8 mouse cellular contexts compared by ENCODE assay signal in the genomic region with DNA sequence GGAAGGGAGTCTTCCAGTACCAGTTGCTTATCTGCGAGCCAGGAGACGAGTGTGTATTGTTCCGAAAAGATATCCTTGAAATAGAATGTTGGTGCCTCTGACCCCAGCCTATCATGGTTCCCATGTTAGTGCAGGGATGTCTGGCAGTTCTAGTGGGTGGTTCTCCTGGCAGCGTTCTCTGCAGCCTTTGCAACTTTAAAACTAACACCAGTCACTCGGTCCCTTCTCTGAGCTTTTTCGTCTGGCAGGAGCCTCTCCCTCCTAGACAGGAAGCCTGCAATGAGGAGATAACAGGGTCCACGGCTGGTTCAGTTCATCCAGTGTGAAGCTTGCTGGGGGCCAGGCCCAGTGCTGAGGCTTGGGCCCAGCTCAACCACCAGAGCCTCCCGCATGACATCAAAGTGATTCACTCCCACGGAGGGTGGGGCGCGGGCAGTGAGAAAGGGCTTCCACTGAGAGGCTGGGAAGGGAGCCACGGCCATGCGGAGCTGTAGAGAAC. TPM values are rescaled to one million over a fixed set of nuclear protein-coding genes. Genes with fewer than 3 reads are reported as not detected.
DNase-seq lines count a peak whose midpoint lies in the region; ATAC-seq and TF ChIP-seq lines count a peak whose summit lies in the region.

No protein-coding gene starts in this region.

- peak; percentile 57; the same call in 1 of the 2 replicates for ATAC-seq in intestine, embryonic 15.5 days
- ATAC-seq in intestine, postnatal 0 days = no peak
- peak; percentile 72 for ATAC-seq in heart, embryonic 13.5 days (ENCODE audit: extremely low read depth, insufficient number of reproducible peaks, low FRiP score, low TSS enrichment)
- no peak for ATAC-seq in limb, embryonic 15.5 days (ENCODE audit: insufficient number of reproducible peaks, low FRiP score, low TSS enrichment, low read depth)

- H3K9ac ChIP-seq in intestine, embryonic 15.5 days = no peak overlapping the region
- no peak overlapping the region for H3K9ac ChIP-seq in intestine, postnatal 0 days (ENCODE audit: low read depth, low read length)
- peak overlapping the region; percentile 48; the same call in 1 of the 2 replicates for H3K9ac ChIP-seq in heart, embryonic 13.5 days
- no peak overlapping the region for H3K9ac ChIP-seq in limb, embryonic 15.5 days

- H3K4me1 ChIP-seq in intestine, embryonic 15.5 days (replicated peaks) = peaks cover 6% of the 10 kb centered on the region; the same call in 1 of the 2 replicates
- no peaks in the 10 kb centered on the region for H3K4me1 ChIP-seq in intestine, postnatal 0 days (replicated peaks; ENCODE audit: control insufficient read depth, insufficient read depth, low read length)
- H3K4me1 ChIP-seq in heart, embryonic 13.5 days = peaks cover 74% of the 10 kb centered on the region
- H3K4me1 ChIP-seq in limb, embryonic 15.5 days = peaks cover 28% of the 10 kb centered on the region
- peaks cover 3% of the 10 kb centered on the region; the same call in 1 of the 2 replicates for H3K4me1 ChIP-seq in spleen, adult 2 months (ENCODE audit: control insufficient read depth, insufficient read depth, insufficient read length)

- H3K27me3 ChIP-seq in intestine, embryonic 15.5 days (replicated peaks) = no peaks in the 10 kb centered on the region
- no peaks in the 10 kb centered on the region for H3K27me3 ChIP-seq in intestine, postnatal 0 days (replicated peaks; ENCODE audit: control insufficient read depth, insufficient read depth, low read length)
- no peaks in the 10 kb centered on the region for H3K27me3 ChIP-seq in heart, embryonic 13.5 days (replicated peaks)
- H3K27me3 ChIP-seq in limb, embryonic 15.5 days = peaks cover 6% of the 10 kb centered on the region; the same call in 1 of the 2 replicates
- H3K27me3 ChIP-seq in spleen, adult 2 months (ENCODE audit: control insufficient read depth, insufficient read depth, low read length) = no peaks in the 10 kb centered on the region

- DNase-seq in adrenal gland, postnatal 36 days = peak; percentile 82 to 87
- DNase-seq in spleen, adult 2 months (ENCODE audit: low read depth in 1 of 2, low spot score in 2 of 2) = no peak
- no peak for DNase-seq in ovary, postnatal 36 days (ENCODE audit: low spot score)
- DNase-seq in B cell, adult 2 months = no peak

- no peak overlapping the region for H3K4me3 ChIP-seq in intestine, embryonic 15.5 days (replicated peaks)
- H3K4me3 ChIP-seq in intestine, postnatal 0 days (ENCODE audit: low read depth, low read length) = no peak overlapping the region
- no peak overlapping the region for H3K4me3 ChIP-seq in heart, embryonic 13.5 days
- no peak overlapping the region for H3K4me3 ChIP-seq in limb, embryonic 15.5 days
- no peak overlapping the region for H3K4me3 ChIP-seq in spleen, adult 2 months (ENCODE audit: extremely low read depth, insufficient read depth, insufficient read length)

- H3K27ac ChIP-seq in intestine, embryonic 15.5 days = no peak overlapping the region
- no peak overlapping the region for H3K27ac ChIP-seq in intestine, postnatal 0 days (ENCODE audit: low read depth, low read length)
- peak overlapping the region; percentile 80 for H3K27ac ChIP-seq in heart, embryonic 13.5 days (replicated peaks)
- H3K27ac ChIP-seq in limb, embryonic 15.5 days = peak overlapping the region; percentile 14
- 0 out of 2 replicates have a peak overlapping the region, but pooled peaks have one; percentile 5 for H3K27ac ChIP-seq in spleen, adult 2 months (ENCODE audit: insufficient read depth, low read length)

- no peak for TF ChIP-seq CTCF in intestine, postnatal 0 days (IDR thresholded peaks at IDR 0.05; ENCODE audit: low read depth)
- no peak for TF ChIP-seq CTCF in spleen, adult 2 months (IDR thresholded peaks at IDR 0.05; ENCODE audit: extremely low read depth, insufficient read depth, insufficient read length, insufficient replicate concordance)

- no peak overlapping the region for H3K4me2 ChIP-seq in intestine, embryonic 15.5 days (replicated peaks)
- H3K4me2 ChIP-seq in intestine, postnatal 0 days (replicated peaks; ENCODE audit: low read depth) = no peak overlapping the region
- H3K4me2 ChIP-seq in heart, embryonic 13.5 days = peak overlapping the region; percentile 32
- no peak overlapping the region for H3K4me2 ChIP-seq in limb, embryonic 15.5 days

- H3K36me3 ChIP-seq in intestine, embryonic 15.5 days = no peaks in the 10 kb centered on the region
- no peaks in the 10 kb centered on the region for H3K36me3 ChIP-seq in intestine, postnatal 0 days (ENCODE audit: control insufficient read depth, insufficient read depth)
- H3K36me3 ChIP-seq in heart, embryonic 13.5 days = no peaks in the 10 kb centered on the region
- H3K36me3 ChIP-seq in limb, embryonic 15.5 days = no peaks in the 10 kb centered on the region
- H3K36me3 ChIP-seq in spleen, adult 2 months (ENCODE audit: control insufficient read depth, insufficient read depth, low read length) = no peaks in the 10 kb centered on the region

- 49% methylated on average over 13 of the region's 13 CpGs for WGBS in intestine, embryonic 15.5 days
- WGBS in intestine, postnatal 0 days = 42% methylated on average over 13 of the region's 13 CpGs
- WGBS in heart, embryonic 13.5 days = 9% methylated on average over 13 of the region's 13 CpGs
- 56% methylated on average over 13 of the region's 13 CpGs for WGBS in limb, embryonic 15.5 days
- WGBS in spleen, adult 2 months = 46% methylated on average over 13 of the region's 13 CpGs

- no peaks in the 10 kb centered on the region for H3K9me3 ChIP-seq in intestine, embryonic 15.5 days
- no peaks in the 10 kb centered on the region for H3K9me3 ChIP-seq in intestine, postnatal 0 days (ENCODE audit: control insufficient read depth)
- H3K9me3 ChIP-seq in heart, embryonic 13.5 days = no peaks in the 10 kb centered on the region
- H3K9me3 ChIP-seq in limb, embryonic 15.5 days = no peaks in the 10 kb centered on the region

- TF ChIP-seq POLR2A in spleen, adult 2 months (IDR thresholded peaks at IDR 0.05; ENCODE audit: low read depth, low read length) = no peak

RNA-seq across cellular contexts. Expression of a gene that starts 6.5 kb away (rescaled TPM):
- polyA plus RNA-seq in intestine, embryonic 15.5 days (2015; fragmentation: Nextera tagmentation; extraction: Ambion mirVana) = 15.9 and 17.9 TPM in 2 replicates
- polyA plus RNA-seq in intestine, postnatal 0 days (2015; fragmentation: Nextera tagmentation; extraction: Ambion mirVana) = 15.6 and 20.4 TPM in 2 replicates
- 10 to 100 TPM; 36.7 to 55.7 TPM for total RNA-seq in adrenal gland, postnatal 36 days (2021)
- polyA plus RNA-seq in heart, embryonic 13.5 days (2015; fragmentation: Nextera tagmentation; extraction: Ambion mirVana) = 28.5 and 35.1 TPM in 2 replicates
- polyA plus RNA-seq in limb, embryonic 15.5 days (2015; fragmentation: Nextera tagmentation; extraction: Ambion mirVana) = 13.2 and 17.3 TPM in 2 replicates
- 11.4 and 12.1 TPM in 2 replicates for polyA plus RNA-seq in spleen, adult 2 months (2012; rRNA removed)

Comparison
In these comparisons a context has a peak if more than half of its experiments do, and no peak if none do; other contexts are left out.
1. ATAC-seq: peak in intestine, embryonic 15.5 days (single experiment) and heart, embryonic 13.5 days (single experiment); none in intestine, postnatal 0 days (single experiment) and limb, embryonic 15.5 days (single experiment).
2. H3K27ac ChIP-seq: peak in heart, embryonic 13.5 days (single experiment), limb, embryonic 15.5 days (single experiment) and spleen, adult 2 months (single experiment); none in intestine, embryonic 15.5 days (single experiment) and intestine, postnatal 0 days (single experiment).
3. DNase-seq: peak in adrenal gland, postnatal 36 days (2 of 2); none in spleen, adult 2 months (0 of 2), ovary, postnatal 36 days (single experiment) and B cell, adult 2 months (0 of 2).